ENCODE assay signal across 19 mouse cellular contexts in the genomic region with DNA sequence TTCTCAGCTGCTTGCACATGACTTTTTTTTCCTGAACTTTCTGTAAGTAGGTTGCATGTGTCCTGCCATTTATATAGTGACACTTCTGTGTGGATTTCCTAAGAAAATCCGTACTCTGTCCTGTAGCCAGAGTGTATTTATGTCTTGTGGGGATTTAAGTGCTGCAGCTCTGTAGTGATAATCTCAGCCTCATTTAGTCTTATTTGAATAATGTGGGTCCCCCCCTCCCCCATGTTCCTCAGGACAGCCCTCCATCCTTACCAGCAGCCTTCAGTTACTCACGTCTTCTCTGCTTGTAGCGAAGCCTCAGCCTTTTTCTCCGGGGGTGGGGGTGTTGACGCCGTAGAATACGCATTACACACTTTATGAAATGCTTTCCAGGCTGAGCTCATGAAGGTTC.
"Had no signal": no experiment of that assay in that cellular context is flagged by ENCODE, and none has a peak within 500 bp of the region (broad histone marks: within the 10 kb centered on the region; RNA-seq: fewer than 3 reads in every experiment).

No protein-coding gene starts in this region.

- H3K27ac ChIP-seq: liver, embryonic 13.5 days; liver, embryonic 15.5 days; lung, embryonic 15.5 days; macrophage; midbrain, embryonic 13.5 days; neural tube, embryonic 12.5 days had no signal

- DNase-seq: liver, embryonic 13.5 days; liver, postnatal 0 days; lung, adult 2 months; lung, postnatal 14 days; lung, postnatal 36 days; right cerebral cortex, postnatal 25 days; spleen, adult 18-20 months; thymus, adult 18-20 months; thymus, postnatal 14 days; thymus, postnatal 36 days had no signal

- H3K27me3 ChIP-seq: liver, embryonic 13.5 days; liver, embryonic 15.5 days; lung, embryonic 15.5 days; megakaryocyte, embryonic 14.5 days; midbrain, embryonic 13.5 days; neural tube, embryonic 12.5 days had no signal

- H3K4me3 ChIP-seq: liver, embryonic 13.5 days; liver, embryonic 15.5 days; lung, embryonic 15.5 days; megakaryocyte, embryonic 14.5 days; midbrain, embryonic 13.5 days; neural tube, embryonic 12.5 days had no signal

- ATAC-seq: liver, postnatal 0 days; lung, postnatal 0 days; midbrain, embryonic 13.5 days; midbrain, embryonic 16.5 days had no signal

- H3K4me2 ChIP-seq: liver, embryonic 11.5 days; liver, embryonic 13.5 days; liver, embryonic 15.5 days; lung, embryonic 15.5 days; midbrain, embryonic 13.5 days; neural tube, embryonic 12.5 days had no signal

- H3K36me3 ChIP-seq: lung, embryonic 15.5 days; neural tube, embryonic 12.5 days had no signal

- H3K9me3 ChIP-seq: liver, embryonic 13.5 days; liver, embryonic 15.5 days; lung, embryonic 15.5 days; megakaryocyte, embryonic 14.5 days; midbrain, embryonic 13.5 days; neural tube, embryonic 12.5 days had no signal

- H3K9ac ChIP-seq: liver, embryonic 13.5 days; liver, embryonic 15.5 days; liver, postnatal 0 days; lung, embryonic 15.5 days; midbrain, embryonic 13.5 days; neural tube, embryonic 12.5 days had no signal
